Comparison of ENCODE assay signal across 8 mouse cellular contexts in the genomic region with DNA sequence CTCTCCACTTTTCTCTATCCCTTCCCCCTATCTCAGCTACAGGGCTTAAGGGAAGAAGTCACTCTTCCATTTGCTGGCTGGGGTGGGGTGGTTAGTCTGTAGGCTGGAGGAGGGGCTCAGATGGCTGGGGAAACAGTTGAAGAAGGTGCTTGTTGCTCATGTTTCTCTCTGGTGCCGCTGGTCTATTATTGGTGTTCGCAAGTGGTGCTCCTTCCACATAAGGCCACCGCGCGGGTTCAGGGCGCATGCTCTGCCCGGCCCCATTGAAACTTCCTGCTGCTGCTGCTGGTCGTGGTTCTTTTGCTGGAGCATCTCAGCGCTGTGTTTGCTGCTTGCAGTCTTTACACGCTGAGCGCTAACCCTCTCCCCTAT. TPM values are rescaled to one million over a fixed set of nuclear protein-coding genes. Genes with fewer than 3 reads are reported as not detected.
A peak's percentile ranks its signal among the peaks of the same experiment; 100 is the strongest.
DNase-seq lines count a peak whose midpoint lies in the region; ATAC-seq and TF ChIP-seq lines count a peak whose summit lies in the region.

No protein-coding gene starts in this region.

- H3K27ac ChIP-seq in embryonic facial prominence, embryonic 13.5 days = peak overlapping the region; percentile 99
- peak overlapping the region; percentile 81; the same call in 1 of the 2 replicates for H3K27ac ChIP-seq in kidney, adult 2 months (ENCODE audit: insufficient read depth, low read depth, low read length)
- peak overlapping the region; percentile 99 for H3K27ac ChIP-seq in limb, embryonic 12.5 days
- H3K27ac ChIP-seq in midbrain, embryonic 15.5 days = peak overlapping the region; percentile 97

- peaks cover 3% of the 10 kb centered on the region; the same call in 1 of the 2 replicates for H3K36me3 ChIP-seq in embryonic facial prominence, embryonic 13.5 days
- no peaks in the 10 kb centered on the region for H3K36me3 ChIP-seq in kidney, adult 2 months (ENCODE audit: control insufficient read depth, insufficient read depth, low read length)
- peaks cover 4% of the 10 kb centered on the region; the same call in 1 of the 2 replicates for H3K36me3 ChIP-seq in limb, embryonic 12.5 days
- H3K36me3 ChIP-seq in midbrain, embryonic 15.5 days (replicated peaks) = no peaks in the 10 kb centered on the region

- no peaks in the 10 kb centered on the region for H3K27me3 ChIP-seq in embryonic facial prominence, embryonic 13.5 days
- H3K27me3 ChIP-seq in kidney, adult 2 months (replicated peaks; ENCODE audit: control insufficient read depth, insufficient read depth, low read length) = no peaks in the 10 kb centered on the region
- no peaks in the 10 kb centered on the region for H3K27me3 ChIP-seq in limb, embryonic 12.5 days
- H3K27me3 ChIP-seq in midbrain, embryonic 15.5 days (replicated peaks) = no peaks in the 10 kb centered on the region

- peak; percentile 44 for ATAC-seq in embryonic facial prominence, embryonic 13.5 days (ENCODE audit: insufficient number of reproducible peaks, insufficient read depth, low FRiP score, low TSS enrichment, low read depth)
- peak; percentile 28; the same call in 1 of the 2 replicates for ATAC-seq in limb, embryonic 12.5 days (ENCODE audit: insufficient number of reproducible peaks, insufficient read depth, low FRiP score, low TSS enrichment, low read depth)
- ATAC-seq in midbrain, embryonic 15.5 days (replicated peaks) = peak; percentile 43

- H3K4me2 ChIP-seq in embryonic facial prominence, embryonic 13.5 days = peak overlapping the region; percentile 71
- peak overlapping the region; percentile 78 for H3K4me2 ChIP-seq in limb, embryonic 12.5 days
- H3K4me2 ChIP-seq in midbrain, embryonic 15.5 days = peak overlapping the region; percentile 78

- H3K4me3 ChIP-seq in embryonic facial prominence, embryonic 13.5 days = peak overlapping the region; percentile 100
- peak overlapping the region; percentile 98 for H3K4me3 ChIP-seq in kidney, adult 2 months (ENCODE audit: insufficient read depth, low read depth, low read length)
- H3K4me3 ChIP-seq in limb, embryonic 12.5 days (replicated peaks) = peak overlapping the region; percentile 99
- peak overlapping the region; percentile 98 for H3K4me3 ChIP-seq in midbrain, embryonic 15.5 days

- no peaks in the 10 kb centered on the region for H3K9me3 ChIP-seq in embryonic facial prominence, embryonic 13.5 days
- H3K9me3 ChIP-seq in limb, embryonic 12.5 days = no peaks in the 10 kb centered on the region
- H3K9me3 ChIP-seq in midbrain, embryonic 15.5 days = no peaks in the 10 kb centered on the region

- WGBS in embryonic facial prominence, embryonic 13.5 days = 0% methylated on average over 11 of the region's 11 CpGs
- 0% methylated on average over 11 of the region's 11 CpGs for WGBS in kidney, adult 2 months
- WGBS in limb, embryonic 12.5 days = 0% methylated on average over 11 of the region's 11 CpGs
- under 1% methylated on average over 11 of the region's 11 CpGs for WGBS in midbrain, embryonic 15.5 days

- peak; percentile 87 for DNase-seq in 3T3-L1 (ENCODE audit: low read depth, low spot score)
- peak; percentile 91 for DNase-seq in adrenal gland, postnatal 14 days
- DNase-seq in heart, adult 18-20 months = peak; percentile 86 to 92
- DNase-seq in kidney, adult 2 months = peak; percentile 91
- peak; percentile 68 to 69 for DNase-seq in spleen, postnatal 14 days (ENCODE audit: low spot score in 2 of 2)

- no peak; the same call in 1 of the 2 replicates for TF ChIP-seq CTCF in kidney, adult 2 months (conservative IDR thresholded peaks at IDR 0.05; ENCODE audit: insufficient read depth, insufficient read length, low read depth, low read length)

- TF ChIP-seq POLR2A in kidney, adult 2 months (IDR thresholded peaks at IDR 0.05; ENCODE audit: low read depth, low read length) = no peak

- H3K9ac ChIP-seq in embryonic facial prominence, embryonic 13.5 days = peak overlapping the region; percentile 100
- peak overlapping the region; percentile 100 for H3K9ac ChIP-seq in limb, embryonic 12.5 days (replicated peaks)
- H3K9ac ChIP-seq in midbrain, embryonic 15.5 days = peak overlapping the region; percentile 99

- H3K4me1 ChIP-seq in embryonic facial prominence, embryonic 13.5 days = peaks cover 16% of the 10 kb centered on the region; the same call in 1 of the 2 replicates
- H3K4me1 ChIP-seq in kidney, adult 2 months (ENCODE audit: control insufficient read depth, insufficient read depth, low read length) = peaks cover 3% of the 10 kb centered on the region; the same call in 1 of the 2 replicates
- H3K4me1 ChIP-seq in limb, embryonic 12.5 days (replicated peaks) = peaks cover 10% of the 10 kb centered on the region
- peaks cover 22% of the 10 kb centered on the region for H3K4me1 ChIP-seq in midbrain, embryonic 15.5 days

RNA-seq across cellular contexts. Expression of a gene that starts 1.1 kb away (rescaled TPM):
- 25.9 and 30.8 TPM in 2 replicates for total RNA-seq in adrenal gland, postnatal 14 days (2021)
- polyA plus RNA-seq in embryonic facial prominence, embryonic 13.5 days (2015; fragmentation: Nextera tagmentation; extraction: Ambion mirVana) = 34.9 and 36.9 TPM in 2 replicates
- total RNA-seq in heart, adult 18-20 months (2021) = 10 to 100 TPM; 14.3 to 16.1 TPM
- polyA plus RNA-seq in kidney, adult 2 months (2012; rRNA removed) = 2.2 and 3.3 TPM in 2 replicates
- polyA plus RNA-seq in limb, embryonic 12.5 days (2016; fragmentation: Nextera tagmentation; extraction: Ambion mirVana) = 33.6 and 34.3 TPM in 2 replicates
- polyA plus RNA-seq in midbrain, embryonic 15.5 days (2015; fragmentation: Nextera tagmentation; extraction: Ambion mirVana) = 29.2 and 30.1 TPM in 2 replicates

RNA-seq across cellular contexts. Expression of a gene that starts 1.5 kb away (rescaled TPM):
- 37.8 and 44.5 TPM in 2 replicates for total RNA-seq in adrenal gland, postnatal 14 days (2021)
- polyA plus RNA-seq in embryonic facial prominence, embryonic 13.5 days (2015; fragmentation: Nextera tagmentation; extraction: Ambion mirVana) = 67.5 and 69.0 TPM in 2 replicates
- total RNA-seq in heart, adult 18-20 months (2021) = 10 to 100 TPM; 63.9 to 67.8 TPM
- 70.0 and 93.0 TPM in 2 replicates for polyA plus RNA-seq in kidney, adult 2 months (2012; rRNA removed)
- 55.2 and 55.5 TPM in 2 replicates for polyA plus RNA-seq in limb, embryonic 12.5 days (2016; fragmentation: Nextera tagmentation; extraction: Ambion mirVana)
- polyA plus RNA-seq in midbrain, embryonic 15.5 days (2015; fragmentation: Nextera tagmentation; extraction: Ambion mirVana) = 54.1 and 60.7 TPM in 2 replicates

Comparison
In these comparisons a context has a peak if more than half of its experiments do, and no peak if none do; other contexts are left out.
1. Peak in every context shown above with its lines: DNase-seq, ATAC-seq, H3K4me3 ChIP-seq and H3K27ac ChIP-seq.